Mouse (Mus musculus) olfactory bulb, adult 2 months (tissue): ENCODE results near the gene Bcorl1.

ENCODE experiments used
- CTCF ChIP-seq: fragments of 200-500 bp; IDR thresholded peaks from 2 replicates; pipeline ENCODE4 v1.5.1; 2012; ENCODE audit warnings: low read depth, mild to moderate bottlenecking, low read length, moderate library complexity; ENCODE audit not compliant: insufficient read depth
- POLR2A ChIP-seq: fragments of 200-500 bp; IDR thresholded peaks from 2 replicates; pipeline ENCODE4 v1.6.1; 2012; ENCODE audit warnings: mild to moderate bottlenecking, low read depth, low read length, moderate library complexity; ENCODE audit not compliant: insufficient read depth

GRCm38 (mm10) chrX:48423671-48424070 is 82.5 kb downstream of the Bcorl1 start:
- no peak for TF ChIP-seq POLR2A
- TF ChIP-seq CTCF = no peak
